Mouse (Mus musculus) limb, embryonic 14.5 days (tissue): ENCODE results near the gene Galntl6. TPM values are rescaled to one million over a fixed set of nuclear protein-coding genes. Genes with fewer than 3 reads are reported as not detected.

ENCODE experiments used
- ATAC-seq: fragments of 200-750 bp; cut with Nextera tagmentation; 2 replicates; pipeline ENCODE4 v1.8.0; 2017; ENCODE audit warnings: low read depth, moderate number of reproducible peaks, moderate TSS enrichment; ENCODE audit not compliant: low FRiP score
- DNase-seq: peaks from one replicate; pipeline ENCODE4 v3.0.0-alpha.2; 2015; ENCODE audit warnings: low spot score
- H3K27ac ChIP-seq: fragments of 300-500 bp; sonication (generic); replicated peaks from 2 replicates; pipeline ENCODE4 v1.5.1; 2014; ENCODE audit warnings: low read depth, mild to moderate bottlenecking, low read length, moderate library complexity, mixed read lengths
- H3K27me3 ChIP-seq: fragments of 300-500 bp; sonication (generic); 2 replicates; pipeline ENCODE4 v1.6.1; 2014; ENCODE audit warnings: low read length, mixed read lengths; ENCODE audit not compliant: control insufficient read depth, insufficient read depth
- H3K36me3 ChIP-seq: fragments of 300-500 bp; sonication (generic); 2 replicates; pipeline ENCODE4 v1.6.1; 2014; ENCODE audit warnings: mild to moderate bottlenecking, low read length, moderate library complexity, mixed read lengths; ENCODE audit not compliant: control insufficient read depth, insufficient read depth
- H3K4me1 ChIP-seq: fragments of 300-500 bp; sonication (generic); 2 replicates; pipeline ENCODE4 v1.6.1; 2014; ENCODE audit warnings: antibody characterized with exemption, low read length, mixed read lengths; ENCODE audit not compliant: control insufficient read depth, insufficient read depth
- H3K4me2 ChIP-seq: fragments of 300-500 bp; sonication (generic); replicated peaks from 2 replicates; pipeline ENCODE4 v1.6.1; 2014; ENCODE audit warnings: low read depth, mild to moderate bottlenecking, low read length, moderate library complexity; ENCODE audit not compliant: severe bottlenecking
- H3K4me3 ChIP-seq: fragments of 300-500 bp; sonication (generic); replicated peaks from 2 replicates; pipeline ENCODE4 v1.5.1; 2014; ENCODE audit warnings: low read length
- H3K9ac ChIP-seq: fragments of 300-500 bp; sonication (generic); 2 replicates; pipeline ENCODE4 v1.6.1; 2014; ENCODE audit warnings: mild to moderate bottlenecking, low read depth, low read length, moderate library complexity; ENCODE audit not compliant: severe bottlenecking
- H3K9me3 ChIP-seq: fragments of 300-500 bp; sonication (generic); 2 replicates; pipeline ENCODE4 v1.6.1; 2016; ENCODE audit warnings: low read length; ENCODE audit not compliant: control insufficient read depth
- POLR2A ChIP-seq: fragments of 200-500 bp; IDR thresholded peaks from 2 replicates; pipeline ENCODE4 v1.8.0; 2012; ENCODE audit warnings: inconsistent platforms, mild to moderate bottlenecking, moderate library complexity, borderline replicate concordance; ENCODE audit not compliant: insufficient read depth, insufficient read length; ENCODE audit errors: extremely low read depth
- WGBS: fragments of 180-500 bp; shearing (Covaris S2); extraction: QIAGEN DNeasy Blood & Tissue Kit; methylation state at CpG from one replicate; pipeline ENCODE4 v1.1.7; 2014; 5-methylcytosine and 5-hydroxymethylcytosine counted together
- polyA plus RNA-seq, 2 experiments: library from polyadenylated mRNA; depleted of rRNA in 1 of 2; stranded (reverse) in 1 of 2; unstranded in 1 of 2; fragments of >200 nt; fragmentation: Nextera tagmentation in 1 of 2; extraction: Ambion mirVana in 1 of 2; gene quantifications; 2 replicates each; pipeline versions ENCODE4 v1.2.1 to v1.2.3; 2012 to 2014

Gene Galntl6
- polyA plus RNA-seq, 2 experiments, result 0.57 to 0.65 TPM

- Histone ChIP-seq H3K27ac (no peak overlapping the region), H3K4me1 (no peaks in the 10 kb centered on the region), H3K9ac (no peak overlapping the region), H3K36me3 (no peaks in the 10 kb centered on the region), H3K4me2 (no peak overlapping the region), H3K27me3 (no peaks in the 10 kb centered on the region), H3K9me3 (no peaks in the 10 kb centered on the region), H3K4me3 (no peak overlapping the region)
- WGBS, result 80% methylated on average over 5 of the region's 5 CpGs
- ATAC-seq, result no peak
- no peak for DNase-seq
- no peak for TF ChIP-seq POLR2A
Measured at GRCm38 (mm10) chr8:58081715-58082114, 830.7 kb downstream of the Galntl6 start.

DNA sequence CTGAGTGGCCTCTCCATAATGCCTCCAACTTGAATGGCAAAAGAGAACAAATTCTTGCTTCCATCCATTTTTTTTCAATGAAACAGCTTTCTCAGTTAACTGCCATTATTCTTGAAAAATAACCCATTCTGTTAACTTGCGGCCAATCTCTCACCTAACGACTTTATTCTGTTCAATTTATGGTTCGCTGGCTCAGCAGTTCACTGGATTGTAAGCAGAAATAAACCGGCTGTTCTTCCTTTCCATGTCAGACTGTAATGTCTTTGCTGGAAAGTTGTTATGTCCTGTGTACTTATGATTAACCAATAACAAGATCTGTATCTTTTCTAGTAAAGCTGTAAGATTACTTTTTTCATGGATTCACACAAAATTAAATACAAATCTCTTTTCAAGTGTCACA lies 837.8 kb downstream of the Galntl6 start:
- 68% methylated on average over 4 of the region's 4 CpGs for WGBS

GRCm38 (mm10) chr8:58073733-58074132 lies 838.7 kb downstream of the Galntl6 start:
- no peaks in the 10 kb centered on the region for H3K27me3 ChIP-seq
- no peak for TF ChIP-seq POLR2A
- H3K27ac ChIP-seq, result no peak overlapping the region
- DNase-seq (no peak), ATAC-seq (no peak)
- no peak overlapping the region for H3K4me3 ChIP-seq
- no peak overlapping the region for H3K9ac ChIP-seq
- H3K9me3 ChIP-seq, result no peaks in the 10 kb centered on the region
- no peaks in the 10 kb centered on the region for H3K36me3 ChIP-seq
- no peak overlapping the region for H3K4me2 ChIP-seq
- 88% methylated on average over 1 of the region's 1 CpGs for WGBS
- H3K4me1 ChIP-seq, result no peaks in the 10 kb centered on the region

More for the DNA sequence above, 837.8 kb downstream of the Galntl6 start:
- H3K9ac ChIP-seq, result no peak overlapping the region
- no peaks in the 10 kb centered on the region for H3K36me3 ChIP-seq
- no peaks in the 10 kb centered on the region for H3K9me3 ChIP-seq
- TF ChIP-seq POLR2A, result no peak
- no peak overlapping the region for H3K4me2 ChIP-seq
- DNase-seq, result no peak
- H3K27ac ChIP-seq, result no peak overlapping the region
- H3K4me3 ChIP-seq, result no peak overlapping the region
- no peaks in the 10 kb centered on the region for H3K4me1 ChIP-seq
- H3K27me3 ChIP-seq, result no peaks in the 10 kb centered on the region
- ATAC-seq, result no peak

DNA sequence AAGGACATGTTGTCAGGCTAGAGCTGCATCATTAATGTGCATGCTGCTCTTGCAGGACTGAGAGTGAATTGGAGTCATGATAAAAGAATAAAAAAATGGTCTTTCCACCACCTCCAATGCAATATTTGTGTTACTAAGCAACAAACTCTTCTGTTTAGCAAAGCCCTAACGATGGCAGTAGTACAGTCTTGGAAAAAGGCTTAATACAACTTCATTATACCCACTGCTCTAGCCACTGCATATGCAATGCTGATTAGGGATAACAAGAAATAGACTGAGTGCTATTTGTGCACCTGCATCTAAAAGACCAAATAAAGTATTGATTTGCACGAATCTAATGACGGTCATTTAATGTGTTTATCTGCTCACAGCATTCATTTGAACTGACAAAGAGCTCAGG lies 880.2 kb downstream of the Galntl6 start:
- Histone ChIP-seq H3K36me3 (no peaks in the 10 kb centered on the region), H3K9ac (no peak overlapping the region), H3K27me3 (no peaks in the 10 kb centered on the region), H3K9me3 (no peaks in the 10 kb centered on the region), H3K4me3 (no peak overlapping the region), H3K4me1 (no peaks in the 10 kb centered on the region), H3K4me2 (no peak overlapping the region), H3K27ac (no peak overlapping the region)
- no peak for TF ChIP-seq POLR2A
- WGBS, result 86% methylated on average over 3 of the region's 3 CpGs
- DNase-seq, result no peak
- ATAC-seq, result no peak

DNA sequence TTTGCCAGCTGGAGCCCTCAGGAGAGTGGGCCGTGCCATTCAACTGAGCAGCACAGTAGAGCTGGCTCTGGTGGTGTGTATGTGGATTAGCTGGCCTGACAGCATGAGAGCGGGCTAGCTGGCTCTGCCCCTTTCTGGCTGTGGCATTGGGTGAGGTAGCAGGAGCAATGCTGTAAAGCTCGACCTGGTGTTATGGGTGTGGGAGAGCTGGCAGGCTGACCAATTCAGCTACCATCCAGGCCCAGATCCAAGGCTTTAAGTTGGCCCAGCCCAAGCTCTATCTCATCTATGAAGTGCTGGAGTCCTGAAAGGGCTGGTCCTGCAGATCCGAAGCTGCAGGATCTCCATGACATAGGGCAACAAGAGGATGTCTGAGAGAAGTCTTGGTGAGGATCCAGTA lies 886.9 kb downstream of the Galntl6 start:
- Histone ChIP-seq H3K4me1 (no peaks in the 10 kb centered on the region), H3K36me3 (no peaks in the 10 kb centered on the region), H3K9me3 (no peaks in the 10 kb centered on the region), H3K4me2 (no peak overlapping the region), H3K27me3 (no peaks in the 10 kb centered on the region), H3K9ac (no peak overlapping the region), H3K27ac (no peak overlapping the region), H3K4me3 (no peak overlapping the region)
- 87% methylated on average over 4 of the region's 4 CpGs for WGBS
- ATAC-seq, result no peak
- no peak for DNase-seq
- TF ChIP-seq POLR2A, result no peak

DNA sequence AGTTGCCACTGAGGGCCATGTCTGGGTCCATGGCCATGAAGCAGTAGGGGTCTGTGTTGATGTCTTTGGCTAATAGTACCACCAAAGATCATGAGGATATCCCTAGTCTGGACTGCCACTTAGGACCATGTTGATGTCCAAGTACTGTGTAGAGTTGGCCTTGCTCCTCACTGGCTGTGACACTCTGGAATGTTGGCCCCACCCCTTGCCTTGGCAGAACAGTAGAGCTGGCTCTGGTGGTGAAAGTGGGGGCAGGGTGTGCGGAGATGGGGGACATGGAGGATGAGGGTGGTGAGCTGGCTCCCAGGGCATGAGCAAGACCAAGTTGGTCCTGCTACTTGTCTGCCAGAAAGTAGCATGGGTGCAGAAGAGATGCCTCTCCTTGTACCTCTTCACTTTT lies 887.3 kb downstream of the Galntl6 start:
- Histone ChIP-seq H3K27ac (no peak overlapping the region), H3K36me3 (no peaks in the 10 kb centered on the region), H3K4me1 (no peaks in the 10 kb centered on the region), H3K9me3 (no peaks in the 10 kb centered on the region), H3K9ac (no peak overlapping the region), H3K4me2 (no peak overlapping the region), H3K4me3 (no peak overlapping the region), H3K27me3 (no peaks in the 10 kb centered on the region)
- DNase-seq, result no peak
- no peak for TF ChIP-seq POLR2A
- ATAC-seq, result no peak
- WGBS, result 92% methylated on average over 1 of the region's 1 CpGs
